Mouse (Mus musculus): Measurements from ENCODE around the gene Hoxb9.

Hoxb9 gene

DNA sequence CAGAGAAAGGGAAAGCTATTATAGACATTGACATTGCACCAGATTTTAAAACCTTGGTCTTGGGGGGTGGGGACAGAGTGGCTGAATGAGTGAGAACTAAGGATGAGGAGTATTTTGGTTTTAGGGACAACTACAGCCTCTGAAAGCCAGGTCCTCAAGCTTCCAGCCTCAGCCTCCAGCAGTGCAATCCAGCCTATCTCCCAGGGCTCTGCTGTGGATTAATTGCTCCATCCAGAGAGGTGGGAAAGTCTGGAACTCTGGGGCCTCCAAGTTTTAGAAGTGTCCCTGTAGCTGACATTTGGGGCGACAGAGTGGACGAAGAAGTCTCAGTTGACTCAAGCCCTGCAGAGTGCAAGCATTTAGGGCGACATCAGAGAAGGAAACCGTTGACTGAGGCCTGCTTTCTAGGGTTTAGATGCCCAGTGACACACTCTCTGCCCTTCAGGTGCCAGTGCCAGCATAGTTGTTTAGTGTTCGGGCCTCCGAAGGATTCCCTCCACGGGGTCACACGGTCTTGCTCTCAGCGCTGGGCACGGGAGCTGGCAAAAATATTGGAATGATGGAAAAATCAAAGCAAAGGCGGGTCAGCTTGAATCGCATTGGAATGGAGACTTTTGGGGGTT is 42.7 kb downstream of the Hoxb9 start:
- DNase-seq (ENCODE audit: low spot score), result no peak

DNA sequence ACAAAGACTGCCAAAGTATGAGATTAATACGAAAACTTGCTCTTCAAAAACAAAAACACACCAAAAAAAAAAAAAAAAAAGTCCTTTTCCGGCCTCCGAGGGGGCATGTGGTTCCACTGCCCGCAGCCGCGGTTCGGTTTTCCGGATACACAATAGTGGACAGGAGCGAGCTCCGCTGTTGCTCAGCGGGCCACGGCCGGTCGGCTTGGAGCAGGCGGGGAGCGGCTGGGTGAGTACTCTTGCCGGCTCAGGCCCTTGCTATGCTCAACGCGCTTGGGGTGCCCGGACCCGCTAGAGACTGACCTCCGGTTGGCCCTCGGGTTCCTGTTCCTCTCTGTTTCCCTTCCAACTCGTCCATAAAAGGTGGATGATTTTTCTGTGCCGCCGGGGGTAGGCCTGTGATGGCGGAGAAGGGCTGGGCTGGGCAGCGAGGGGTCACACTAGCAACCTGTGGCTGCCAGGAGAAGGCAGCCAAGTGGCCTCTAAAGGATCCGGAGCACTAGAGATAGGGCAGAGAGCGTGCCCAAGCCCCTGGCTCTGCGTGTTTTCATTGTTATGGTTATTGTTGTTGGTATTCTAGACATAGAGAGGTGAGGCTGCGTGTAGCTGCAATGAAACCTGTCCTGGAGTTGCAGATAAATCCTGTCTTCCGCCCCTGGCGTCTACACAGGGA is 43.5 kb downstream of the Hoxb9 start:
- no peak for DNase-seq (ENCODE audit: low spot score)

DNA sequence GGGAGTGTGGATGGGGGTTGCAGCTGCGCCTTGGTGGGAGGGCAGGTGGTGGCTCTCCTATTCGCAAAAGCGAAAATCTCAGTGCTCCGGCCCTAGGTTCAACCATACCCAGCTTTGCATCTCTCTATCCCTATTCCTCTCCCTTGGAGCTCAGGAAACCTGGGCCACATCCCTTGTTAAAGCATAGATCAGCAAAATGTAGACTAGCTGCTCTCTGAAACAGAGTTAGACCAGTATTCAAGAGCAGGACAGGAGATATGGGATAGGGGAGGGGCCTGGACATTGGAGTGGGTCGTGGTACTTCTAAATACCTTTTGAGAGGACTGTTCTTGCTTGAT is 44.1 kb downstream of the Hoxb9 start:
- no peak for DNase-seq (ENCODE audit: low spot score)

DNA sequence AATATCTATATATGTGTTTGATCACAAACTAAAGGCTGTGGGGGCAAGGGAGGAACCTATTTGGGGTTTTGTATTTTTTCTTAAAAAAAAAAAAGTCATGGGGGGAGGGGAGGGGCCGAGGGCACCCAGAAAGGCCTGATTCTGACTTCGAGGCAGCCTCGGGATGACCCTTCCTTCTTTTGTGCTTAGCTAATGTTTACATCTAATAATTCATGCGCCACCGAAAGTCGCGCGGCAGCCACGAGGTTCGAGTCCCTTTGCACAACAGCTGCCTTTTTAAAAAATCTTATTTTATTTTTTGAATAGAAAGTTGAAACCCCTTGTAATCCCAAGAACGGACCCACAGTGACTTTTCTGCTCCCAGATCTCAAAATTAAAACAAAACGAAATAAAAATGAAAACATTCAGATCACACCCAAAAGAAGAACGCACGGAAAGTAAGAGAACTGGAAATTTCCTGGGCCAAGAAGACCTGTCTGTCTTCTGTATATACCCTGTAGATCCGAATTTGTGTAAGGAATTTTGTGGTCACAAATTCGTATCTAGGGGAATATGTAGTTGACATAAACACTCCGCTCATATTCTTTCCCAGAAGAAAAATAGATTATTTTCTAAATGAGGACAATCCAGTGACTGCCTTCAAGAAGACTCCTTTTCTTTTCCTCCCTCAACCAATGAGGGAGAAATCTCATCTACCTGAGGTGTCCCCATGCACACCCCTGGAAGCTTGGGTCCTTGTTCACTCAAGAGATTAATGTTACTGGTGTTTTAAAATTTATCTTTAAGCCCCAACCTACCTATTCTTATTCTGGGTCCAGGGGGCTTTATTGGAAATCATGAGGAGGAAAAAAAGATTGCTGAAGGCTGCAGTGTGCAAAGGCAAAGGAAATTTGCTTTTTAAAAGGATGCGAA is 45.7 kb downstream of the Hoxb9 start:
- no peak for DNase-seq (ENCODE audit: low spot score)

DNA sequence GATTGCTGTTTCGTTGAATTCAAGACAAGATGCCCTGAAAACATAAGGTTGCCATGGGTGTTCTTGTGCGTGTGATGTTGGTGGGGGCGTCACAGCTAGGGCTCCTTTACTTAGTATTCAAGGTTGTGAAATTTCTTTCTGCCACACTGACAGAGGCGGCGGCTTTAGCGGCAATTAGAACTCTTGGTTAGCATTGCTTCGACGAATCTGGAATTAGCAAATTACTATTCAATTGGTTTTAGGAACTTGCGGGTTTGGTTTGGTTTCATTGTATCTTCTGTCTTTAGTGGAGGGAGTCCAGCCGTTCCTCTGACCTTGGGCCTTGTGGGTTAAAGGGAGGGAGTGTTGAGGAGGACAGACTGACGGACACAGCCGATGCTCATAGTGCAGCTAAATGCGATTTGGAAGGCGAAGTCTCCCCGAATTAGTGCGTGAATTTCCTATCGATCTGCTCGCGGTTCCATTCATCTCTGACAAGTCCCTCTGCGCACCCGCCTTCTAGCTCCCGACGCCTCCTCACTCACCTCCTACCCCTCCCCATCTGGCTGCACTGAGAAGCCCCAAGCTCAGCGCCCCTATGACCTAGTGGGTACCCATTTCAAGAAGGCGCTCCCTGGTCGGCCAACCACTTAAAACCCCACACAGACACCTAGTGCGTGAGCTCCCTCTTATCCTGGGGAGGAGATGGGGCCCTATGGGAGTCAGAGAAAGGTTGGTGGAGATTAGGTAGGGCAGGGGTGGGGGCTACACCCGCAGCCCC is 46.5 kb downstream of the Hoxb9 start, which contains the start of gene Hoxb4:
Hoxb4 (plus strand) TSS at position 660 of the 760 bp plus-strand sequence.
- no peak for DNase-seq (ENCODE audit: low spot score)

DNA sequence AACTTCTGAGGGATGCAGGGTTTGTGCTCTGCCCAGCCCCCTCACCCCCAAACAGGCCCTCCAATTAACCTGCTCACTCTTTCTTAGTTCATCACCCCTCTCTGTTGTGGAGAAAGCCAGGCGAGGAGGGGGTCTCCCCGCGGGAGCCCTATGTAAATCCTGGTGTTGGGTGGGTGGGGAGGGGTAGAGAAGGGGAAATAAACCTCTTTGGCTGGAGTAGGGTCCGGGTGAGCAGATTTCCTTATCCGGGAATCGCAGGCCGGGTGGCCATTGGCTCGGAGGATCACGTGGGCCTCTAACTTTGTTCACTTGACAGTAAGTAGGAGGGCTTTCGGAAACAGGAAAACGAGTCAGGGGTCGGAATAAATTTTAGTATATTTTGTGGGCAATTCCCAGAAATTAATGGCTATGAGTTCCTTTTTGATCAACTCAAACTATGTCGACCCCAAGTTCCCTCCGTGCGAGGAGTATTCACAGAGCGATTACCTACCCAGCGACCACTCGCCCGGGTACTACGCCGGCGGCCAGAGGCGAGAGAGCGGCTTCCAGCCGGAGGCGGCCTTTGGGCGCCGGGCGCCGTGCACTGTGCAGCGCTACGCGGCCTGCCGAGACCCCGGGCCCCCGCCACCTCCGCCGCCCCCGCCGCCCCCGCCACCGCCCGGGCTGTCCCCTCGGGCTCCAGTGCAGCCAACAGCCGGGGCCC is 47.3 kb downstream of the Hoxb9 start:
- peak; percentile 90 for DNase-seq (ENCODE audit: low spot score)

DNA sequence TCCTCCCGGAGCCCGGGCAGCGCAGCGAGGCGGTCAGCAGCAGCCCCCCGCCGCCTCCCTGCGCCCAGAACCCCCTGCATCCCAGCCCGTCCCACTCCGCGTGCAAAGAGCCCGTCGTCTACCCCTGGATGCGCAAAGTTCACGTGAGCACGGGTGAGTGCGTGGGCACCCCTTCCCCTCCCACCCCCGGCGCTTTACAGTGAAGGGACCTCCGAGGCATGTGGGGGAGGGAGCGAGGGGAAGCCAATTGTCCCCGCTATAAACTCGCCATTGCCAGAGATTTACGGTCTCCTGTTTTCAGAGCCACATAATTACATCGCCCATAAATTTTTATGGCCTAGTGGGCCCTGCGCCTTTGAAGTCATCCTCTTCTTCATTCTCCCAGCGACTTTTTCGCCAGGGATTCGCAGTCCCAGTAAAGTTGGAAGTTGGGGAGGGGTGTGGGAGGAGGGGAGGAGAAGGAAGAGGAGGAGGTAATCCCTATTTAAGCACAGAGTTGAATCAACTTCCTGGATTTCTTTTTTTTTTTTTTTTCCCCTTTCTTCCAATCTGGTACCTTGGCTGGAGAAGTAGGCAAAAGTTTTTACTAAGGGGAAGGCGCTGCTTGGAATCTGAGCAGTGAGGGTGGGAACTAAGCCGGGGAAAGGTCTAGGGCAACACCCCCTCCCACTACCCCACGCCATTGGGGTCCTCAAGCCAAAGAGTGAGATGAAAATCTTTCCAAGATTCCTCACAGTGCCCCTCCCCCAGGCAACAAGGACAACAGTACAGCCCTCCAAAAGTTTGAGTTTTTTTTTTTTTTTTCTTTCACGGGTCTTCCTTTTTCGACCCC is 48.0 kb downstream of the Hoxb9 start:
- DNase-seq (ENCODE audit: low spot score), result peak; percentile 83

DNA sequence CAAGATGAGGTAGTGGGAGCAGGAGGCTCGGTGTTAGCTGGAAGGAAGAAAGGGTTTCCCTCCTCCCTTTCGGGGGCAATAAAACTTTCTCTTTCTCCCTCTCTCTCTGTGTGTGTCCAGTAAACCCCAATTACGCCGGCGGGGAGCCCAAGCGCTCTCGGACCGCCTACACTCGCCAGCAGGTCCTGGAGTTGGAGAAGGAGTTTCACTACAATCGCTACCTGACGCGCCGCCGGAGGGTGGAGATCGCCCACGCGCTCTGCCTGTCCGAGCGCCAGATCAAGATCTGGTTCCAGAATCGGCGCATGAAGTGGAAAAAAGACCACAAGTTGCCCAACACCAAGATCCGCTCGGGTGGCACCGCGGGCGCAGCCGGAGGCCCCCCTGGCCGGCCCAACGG is 48.7 kb downstream of the Hoxb9 start:
- no peak for DNase-seq (ENCODE audit: low spot score)

DNA sequence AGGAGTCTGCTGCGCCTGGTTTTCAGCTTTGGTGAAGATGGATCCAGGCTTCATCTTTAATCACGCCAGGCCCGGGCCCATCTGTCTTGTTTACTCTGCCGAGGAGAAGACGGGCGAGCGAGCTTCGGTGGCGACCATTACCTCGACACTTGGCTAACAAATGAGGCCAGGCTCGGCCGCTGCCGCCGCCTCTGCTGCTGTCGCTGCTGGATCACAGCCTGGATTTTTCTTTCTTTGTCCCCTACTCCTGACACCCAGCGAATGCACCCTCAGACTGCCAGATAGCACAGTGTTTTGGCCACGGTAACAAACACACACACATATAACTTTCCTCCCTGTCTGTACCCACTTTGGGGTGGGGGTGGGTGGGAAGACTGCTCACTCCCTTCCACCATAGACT is 49.4 kb downstream of the Hoxb9 start:
- DNase-seq (ENCODE audit: low spot score), result no peak

DNA sequence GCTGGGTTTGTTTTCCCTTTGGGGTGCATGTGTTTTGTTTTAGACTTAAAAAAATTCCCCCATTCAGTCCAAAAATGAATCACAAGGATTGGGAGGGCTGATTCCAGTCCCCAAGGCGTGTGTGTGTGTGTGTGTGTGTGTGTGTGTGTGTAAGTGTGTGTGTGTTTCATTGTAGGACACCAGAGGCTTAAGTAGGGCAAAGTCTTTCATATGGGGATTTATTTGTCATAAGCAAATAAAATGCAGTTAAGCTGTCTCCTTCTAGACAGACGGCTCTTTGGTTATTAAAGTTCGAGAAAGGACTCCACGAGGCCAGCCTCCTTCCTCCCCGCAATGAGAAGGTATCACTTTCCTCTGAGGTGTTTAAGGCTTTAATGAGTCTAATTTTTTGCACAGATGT is 50.6 kb downstream of the Hoxb9 start:
- DNase-seq (ENCODE audit: low spot score), result no peak

DNA sequence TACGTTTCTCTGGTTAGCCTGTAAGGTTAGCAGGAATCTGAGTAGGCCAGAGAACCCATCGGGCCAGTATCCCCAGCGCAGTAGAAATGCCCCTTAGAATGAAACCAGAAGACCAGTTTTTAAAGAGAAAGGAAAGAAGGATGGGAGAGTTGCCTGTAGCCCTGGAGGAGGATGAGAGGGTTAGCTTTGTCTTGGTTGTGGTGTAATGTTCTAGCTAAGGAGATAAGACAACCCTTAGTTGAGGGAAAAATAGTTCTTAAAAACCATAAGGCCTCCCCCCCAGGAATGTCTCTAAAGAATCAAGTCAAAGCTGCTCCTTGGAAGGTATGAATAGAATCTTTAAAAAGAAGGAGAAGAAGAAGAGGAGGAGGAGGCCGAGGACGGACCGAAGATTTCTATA is 51.5 kb downstream of the Hoxb9 start:
- DNase-seq (ENCODE audit: low spot score), result no peak

DNA sequence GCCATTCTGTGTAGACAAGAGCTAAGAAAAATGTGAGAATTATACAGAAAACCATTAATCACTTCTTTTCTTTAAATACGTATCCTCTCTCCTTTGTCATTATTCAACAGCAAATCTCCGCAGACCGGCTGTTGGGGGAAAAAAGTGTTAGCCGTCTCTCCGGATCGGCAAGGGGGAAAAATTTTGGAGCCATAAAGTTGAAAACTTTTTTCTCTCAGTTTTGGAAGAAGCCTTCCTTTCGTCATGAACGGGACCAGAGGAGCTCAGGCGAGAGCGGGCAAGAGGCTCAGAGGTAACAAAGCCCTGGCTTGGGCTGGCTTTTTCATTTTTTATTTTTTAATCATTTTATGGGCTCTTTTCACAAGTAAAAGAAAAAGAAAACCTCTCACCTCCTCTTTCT is 51.9 kb downstream of the Hoxb9 start, which contains the start of gene Hoxb3:
Hoxb3 (plus strand) TSS at position 173 of the 400 bp plus-strand sequence.
- DNase-seq (ENCODE audit: low spot score), result no peak

DNA sequence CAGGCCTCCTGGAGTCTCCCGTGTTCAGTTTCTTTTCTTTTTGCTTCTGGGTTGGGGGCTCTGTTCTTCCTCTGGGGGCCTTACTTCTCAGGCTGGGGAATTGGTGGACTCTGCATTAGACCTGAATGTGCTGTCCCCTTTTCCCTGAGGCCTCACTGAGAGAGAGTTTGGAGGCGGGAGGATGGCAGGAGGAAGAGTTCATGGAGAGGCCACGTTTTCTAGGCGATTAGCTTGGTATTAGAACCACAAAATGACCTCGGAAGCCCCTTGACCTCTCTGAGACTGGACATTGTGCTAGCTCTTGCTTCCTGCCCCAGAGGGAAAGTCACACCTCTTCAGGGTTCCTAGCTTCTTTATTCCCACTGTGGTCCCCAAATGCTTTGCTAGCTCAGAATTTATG is 52.9 kb downstream of the Hoxb9 start:
- DNase-seq (ENCODE audit: low spot score), result peak; percentile 85

DNA sequence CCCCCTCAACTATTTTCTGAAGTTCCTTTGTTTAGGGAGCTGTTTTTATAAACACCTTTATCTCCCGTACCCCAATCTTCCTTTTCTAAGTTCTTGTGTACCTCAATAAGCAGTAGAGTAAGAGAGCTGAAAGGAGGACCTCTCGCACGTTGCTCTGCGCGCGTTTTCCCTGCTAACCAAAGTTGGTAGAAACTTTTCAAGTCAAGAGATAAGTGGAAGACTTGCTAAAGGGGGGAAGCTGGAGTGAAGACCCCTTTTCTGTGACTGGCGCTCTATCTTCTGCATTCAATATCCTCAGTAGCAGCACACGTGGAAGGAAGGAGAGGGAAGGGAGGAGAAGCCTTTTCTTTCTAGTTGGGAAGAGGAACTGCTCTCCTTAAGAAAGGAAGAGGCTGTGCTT is 53.7 kb downstream of the Hoxb9 start:
- no peak for DNase-seq (ENCODE audit: low spot score)

DNA sequence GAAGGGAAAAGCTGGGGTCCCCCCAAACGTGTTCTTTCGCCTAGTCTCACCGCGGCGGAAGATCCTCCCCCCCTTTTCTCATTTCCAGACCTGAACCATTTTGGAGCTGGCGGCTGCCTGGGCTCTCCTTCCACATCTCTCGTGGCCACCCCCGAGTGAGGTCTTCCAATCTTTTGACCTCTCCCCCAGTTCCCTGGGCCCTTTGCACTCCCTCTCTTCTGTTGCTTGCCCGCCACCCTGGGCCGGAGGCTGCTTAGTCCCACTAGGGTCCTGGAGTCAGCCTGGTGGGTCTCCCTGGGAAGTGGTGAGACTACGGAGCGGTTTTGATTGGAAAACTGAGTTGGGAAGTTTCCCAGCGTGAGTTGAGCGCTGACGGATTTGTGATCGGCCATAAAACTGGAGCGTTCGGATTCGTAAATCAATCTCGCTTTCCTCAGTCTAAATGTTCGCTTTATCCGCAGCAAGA is 54.5 kb downstream of the Hoxb9 start:
- no peak for DNase-seq (ENCODE audit: low spot score)

All from embryo, embryonic 10.5 days (tissue).